Mouse (Mus musculus) kidney, adult 9 months (tissue): ENCODE results near the gene Mfn2.

ENCODE experiments used
- DNase-seq: peaks from one replicate; pipeline ENCODE4 v3.0.0; 2022

The Mfn2 gene

GRCm38 (mm10) chr4:147904313-147905089 is at the start of gene Mfn2:
TSS of gene Mfn2 (minus strand) at chr4:147904704.
- DNase-seq, result peak; percentile 94

DNA sequence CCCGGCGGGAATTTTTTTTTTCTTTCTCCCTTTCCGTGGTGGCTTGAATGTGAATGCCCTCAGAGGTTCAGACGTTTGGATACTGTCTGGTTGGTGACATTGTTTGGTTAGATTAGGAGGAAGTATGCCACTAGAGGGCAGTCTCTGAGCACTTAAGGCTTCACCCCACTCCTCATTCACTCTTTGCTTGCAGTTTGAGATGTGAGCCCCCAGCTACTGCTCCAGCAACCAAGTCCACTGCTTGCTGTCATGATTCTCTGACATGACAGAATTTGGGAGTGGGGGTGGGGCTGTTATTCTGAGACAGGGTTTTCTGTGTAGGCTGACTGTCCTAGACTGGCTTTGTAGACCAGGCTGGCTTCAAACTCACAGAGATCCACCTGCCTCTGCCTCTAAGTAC is 49.1 kb upstream of the Mfn2 start:
- peak; percentile 66 for DNase-seq

GRCm38 (mm10) chr4:147947511-147947910 is 43.0 kb upstream of the Mfn2 start:
- DNase-seq, result no peak

DNA sequence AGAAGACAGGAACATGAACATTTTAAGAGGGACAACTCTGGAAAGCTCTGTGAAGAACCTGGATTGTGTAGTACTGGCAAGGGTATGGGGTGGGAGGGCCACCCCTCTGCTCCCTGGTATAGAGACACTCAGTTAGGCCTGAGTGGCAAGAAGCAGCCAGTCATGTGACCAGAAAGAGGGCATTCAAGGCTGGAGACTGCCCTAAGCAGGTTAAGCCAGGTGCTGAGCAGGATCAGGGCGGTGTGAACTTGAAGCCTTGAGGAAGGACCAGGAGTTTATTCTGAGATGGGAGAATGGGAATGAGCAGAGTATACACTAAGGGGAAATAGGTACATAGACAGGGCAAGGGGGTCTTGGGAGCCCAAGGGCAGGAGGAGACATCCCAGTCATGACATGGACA is 38.5 kb upstream of the Mfn2 start:
- DNase-seq, result peak; percentile 60

DNA sequence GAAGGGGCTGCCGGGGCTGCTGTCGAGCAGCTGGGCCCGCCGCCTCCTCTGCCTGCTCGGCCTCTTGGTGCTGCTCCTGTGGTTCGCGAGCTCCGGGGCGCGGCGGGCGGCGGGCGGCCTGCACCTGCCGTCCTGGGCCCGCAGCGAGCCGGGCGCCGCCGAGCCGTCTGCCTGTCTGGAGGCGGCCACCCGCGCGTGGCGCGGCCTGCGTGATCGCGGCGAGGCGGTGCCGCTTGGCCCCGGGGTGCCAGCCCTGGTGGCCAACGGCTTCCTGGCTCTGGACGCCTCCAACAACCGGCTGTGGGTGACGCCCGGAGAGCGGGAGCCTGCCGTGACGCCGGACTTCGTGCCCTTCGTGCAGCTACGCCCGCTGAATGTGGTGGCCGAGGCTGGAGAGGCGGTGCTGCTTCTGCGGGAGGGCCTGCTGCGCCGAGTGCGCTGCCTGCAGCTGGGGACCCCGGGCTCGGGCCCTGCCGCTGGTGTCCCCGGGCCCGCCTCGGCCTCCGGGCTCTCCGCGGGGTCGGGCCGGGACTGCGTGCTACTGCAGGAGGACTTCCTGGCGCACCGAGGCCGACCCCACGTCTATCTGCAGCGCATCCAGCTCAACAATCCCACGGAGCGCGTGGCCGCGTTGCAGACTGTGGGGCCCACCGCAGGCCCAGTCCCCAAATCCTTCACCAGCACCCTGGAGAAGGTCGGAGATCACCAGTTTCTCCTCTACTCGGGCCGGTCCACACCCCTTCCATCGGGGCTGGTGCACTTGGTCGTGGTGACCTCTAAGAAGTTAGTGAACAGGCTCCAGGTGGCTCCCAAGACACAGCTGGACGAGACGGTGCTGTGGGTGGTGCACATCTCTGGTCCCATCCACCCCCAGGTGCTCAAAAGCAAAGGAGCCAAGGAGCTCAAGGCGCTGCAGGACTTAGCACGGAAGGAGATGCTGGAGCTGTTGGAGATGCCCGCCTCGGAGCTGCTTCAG is 36.8 kb upstream of the Mfn2 start:
- peak; percentile 38 for DNase-seq

- peak; percentile 87 for DNase-seq
These were observed 36.1 kb upstream of the Mfn2 start, which contains the start of gene 2510039O18Rik for GRCm38 (mm10) chr4:147940576-147941044. TSS of gene 2510039O18Rik (plus strand) at chr4:147940895.

- no peak for DNase-seq
These were observed 35.6 kb upstream of the Mfn2 start for GRCm38 (mm10) chr4:147940111-147940510.

GRCm38 (mm10) chr4:147938148-147939096 is 33.9 kb upstream of the Mfn2 start:
- DNase-seq, result peak; percentile 77

- no peak for DNase-seq
These were observed 33.0 kb upstream of the Mfn2 start for GRCm38 (mm10) chr4:147937486-147937885.

DNA sequence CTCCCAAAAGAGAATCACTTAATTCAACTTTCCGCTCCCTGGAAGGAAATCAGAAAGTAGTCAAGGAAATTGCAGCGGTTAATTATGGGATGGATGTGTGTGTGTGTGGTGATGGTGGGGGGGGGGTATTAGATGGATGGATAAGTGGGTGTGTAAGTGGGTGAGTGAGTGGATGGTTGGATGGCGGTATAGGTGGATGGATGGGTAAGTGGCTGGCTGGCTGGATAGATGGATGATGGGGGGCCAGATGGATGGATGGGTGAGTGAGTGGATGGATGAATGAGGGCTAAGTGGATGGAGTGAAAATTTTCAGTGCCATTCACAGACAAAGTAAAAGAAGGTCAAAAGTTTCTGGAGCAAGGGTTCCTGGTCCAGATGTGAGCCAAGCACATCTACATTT is 32.5 kb upstream of the Mfn2 start:
- DNase-seq, result no peak

- peak; percentile 87 for DNase-seq
These were observed 31.9 kb upstream of the Mfn2 start, which contains the start of gene Plod1 for GRCm38 (mm10) chr4:147936331-147936954. TSS of gene Plod1 (minus strand) at chr4:147936767.

GRCm38 (mm10) chr4:147935904-147936303 is 31.4 kb upstream of the Mfn2 start:
- DNase-seq, result no peak

GRCm38 (mm10) chr4:147934611-147935010 is 30.1 kb upstream of the Mfn2 start:
- DNase-seq, result no peak

GRCm38 (mm10) chr4:147934134-147934533 is 29.6 kb upstream of the Mfn2 start:
- no peak for DNase-seq

DNA sequence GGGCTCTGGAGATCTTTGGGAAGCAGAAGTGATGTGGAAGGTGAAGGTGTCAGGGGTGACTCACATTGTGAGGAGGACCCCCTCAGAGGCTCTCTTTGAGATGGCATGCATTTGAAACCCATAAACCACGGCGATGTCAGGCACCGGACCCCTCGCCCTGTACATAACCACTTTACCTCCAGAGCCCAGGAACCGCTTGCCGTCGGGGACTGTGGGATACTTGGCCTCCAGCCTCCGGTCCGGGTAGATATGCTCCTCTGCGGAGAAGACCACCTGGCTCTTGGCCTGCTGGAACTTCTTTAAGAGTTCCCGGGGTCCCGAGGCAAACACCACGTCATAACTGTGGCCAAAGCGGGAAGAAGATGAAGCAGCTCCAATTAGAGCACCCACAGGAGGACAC is 26.4 kb upstream of the Mfn2 start:
- no peak for DNase-seq

DNA sequence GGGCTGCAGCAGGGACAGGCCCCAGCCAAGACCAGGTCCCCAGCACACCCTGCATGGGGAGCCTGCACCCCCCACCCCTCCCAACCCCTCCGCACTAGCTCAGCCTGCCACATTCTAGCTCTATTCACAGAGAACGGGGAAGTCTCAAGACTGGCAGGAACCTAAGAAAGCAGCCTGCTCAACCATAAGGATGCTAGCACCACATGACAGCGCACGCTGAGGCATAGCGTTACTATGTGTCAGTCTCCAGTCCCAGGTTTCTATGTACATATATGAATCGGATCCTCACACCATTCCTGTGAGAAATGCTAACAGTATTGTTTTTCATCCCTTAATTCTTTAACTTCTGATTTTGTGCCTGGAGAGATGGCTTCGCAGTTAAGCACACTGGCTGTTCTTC is 24.0 kb upstream of the Mfn2 start:
- DNase-seq, result no peak

GRCm38 (mm10) chr4:147928136-147928535 is 23.6 kb upstream of the Mfn2 start:
- DNase-seq, result no peak

- DNase-seq, result peak; percentile 60
These were observed 23.2 kb upstream of the Mfn2 start for GRCm38 (mm10) chr4:147927705-147928104.

DNA sequence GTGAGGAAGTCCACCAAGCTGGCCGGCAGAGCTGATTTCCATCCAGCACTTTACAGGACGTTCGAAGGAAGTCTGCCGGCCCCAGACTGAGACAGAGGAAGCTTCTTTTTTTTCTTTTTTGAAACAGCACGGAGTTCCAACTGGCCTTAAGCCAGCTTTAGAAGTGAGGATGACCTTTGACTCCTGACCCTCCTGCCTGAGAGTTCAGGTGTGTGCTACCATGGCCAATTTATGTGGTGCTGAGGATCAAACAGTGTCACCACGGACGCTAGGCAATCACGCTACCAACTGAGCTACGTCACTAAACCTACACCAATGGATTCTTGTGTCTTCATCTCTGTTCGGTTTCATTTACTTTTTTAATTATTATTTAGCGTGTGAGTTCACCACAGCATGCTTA is 17.8 kb upstream of the Mfn2 start:
- no peak for DNase-seq

- DNase-seq, result no peak
These were observed 16.5 kb upstream of the Mfn2 start for GRCm38 (mm10) chr4:147920973-147921372.

DNA sequence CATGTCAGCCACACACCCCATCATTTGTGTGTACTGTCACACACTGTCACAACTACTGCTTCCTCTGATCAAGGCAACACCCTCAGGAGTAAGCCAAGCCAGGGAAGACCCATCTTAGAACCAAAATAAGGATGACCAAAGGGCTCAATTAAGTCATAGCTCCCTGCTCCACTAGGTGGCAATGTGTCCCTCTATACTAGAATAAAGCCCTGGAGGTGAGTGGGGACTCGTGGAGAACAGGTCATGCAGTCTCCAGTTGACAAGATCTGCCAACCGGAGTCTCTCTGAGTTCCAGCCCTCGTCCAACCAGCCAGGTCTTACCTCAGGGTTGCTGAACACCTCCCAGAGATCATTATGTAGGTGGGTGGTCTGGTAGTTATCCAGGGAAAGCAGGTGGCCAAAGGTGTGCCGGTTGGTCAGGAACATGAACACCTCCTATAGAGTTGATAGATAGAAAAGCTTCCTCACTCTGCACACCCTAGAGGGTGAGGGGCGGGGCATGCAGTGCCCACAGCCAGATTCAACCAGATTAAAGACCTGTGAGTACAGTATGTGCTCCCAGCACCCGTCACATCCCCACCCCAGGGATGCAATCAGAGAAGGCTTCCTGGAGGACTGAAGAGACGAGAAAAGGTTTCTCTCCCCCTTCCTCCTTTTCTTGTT is 14.1 kb upstream of the Mfn2 start:
- DNase-seq, result peak; percentile 77
